Mouse (Mus musculus) frontal cortex, adult 2 months (tissue): Measurements from ENCODE around the gene Zbp1. TPM values are rescaled to one million over a fixed set of nuclear protein-coding genes. Genes with fewer than 3 reads are reported as not detected.
A peak's percentile ranks its signal among the peaks of the same experiment; 100 is the strongest.

Source experiments
- DNase-seq, 2 experiments: peaks; one replicate each; pipeline ENCODE4 v3.0.0; 2022; ENCODE audit warnings: low spot score in 1 of 2; ENCODE audit errors: extremely low spot score in 1 of 2
- polyA plus RNA-seq: library from polyadenylated mRNA; depleted of rRNA; stranded (reverse); fragments of >200 nt; gene quantifications from 2 replicates; pipeline ENCODE4 v1.2.3, GENCODE M21; 2012; rRNA removed

The Zbp1 gene
- 0.40 and 1.1 TPM in 2 replicates for polyA plus RNA-seq

- DNase-seq = no peak
These were observed at the start of gene Zbp1 for GRCm38 (mm10) chr2:173218416-173219141. Gene Zbp1, minus strand, starts transcription at chr2:173218923.

DNA sequence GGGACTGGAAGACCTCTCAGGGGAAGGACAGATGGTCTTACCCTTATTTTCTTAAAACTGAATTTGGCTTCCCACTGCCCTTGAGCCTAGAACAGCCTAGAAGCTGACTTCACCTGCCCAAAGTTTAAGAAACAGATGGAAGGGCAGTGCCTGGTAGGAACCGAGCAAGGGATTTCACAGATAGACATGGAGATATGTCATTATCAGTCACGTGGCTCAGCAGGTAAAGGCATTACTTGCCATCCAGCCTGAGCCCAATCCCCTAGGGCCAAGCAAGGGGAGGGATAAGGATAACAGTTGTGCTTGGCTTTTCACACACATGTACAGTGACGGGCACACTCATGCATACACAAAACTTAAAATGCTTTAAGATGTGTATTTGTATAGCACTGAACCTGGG lies 48.8 kb upstream of the Zbp1 start:
- no peak for DNase-seq

DNA sequence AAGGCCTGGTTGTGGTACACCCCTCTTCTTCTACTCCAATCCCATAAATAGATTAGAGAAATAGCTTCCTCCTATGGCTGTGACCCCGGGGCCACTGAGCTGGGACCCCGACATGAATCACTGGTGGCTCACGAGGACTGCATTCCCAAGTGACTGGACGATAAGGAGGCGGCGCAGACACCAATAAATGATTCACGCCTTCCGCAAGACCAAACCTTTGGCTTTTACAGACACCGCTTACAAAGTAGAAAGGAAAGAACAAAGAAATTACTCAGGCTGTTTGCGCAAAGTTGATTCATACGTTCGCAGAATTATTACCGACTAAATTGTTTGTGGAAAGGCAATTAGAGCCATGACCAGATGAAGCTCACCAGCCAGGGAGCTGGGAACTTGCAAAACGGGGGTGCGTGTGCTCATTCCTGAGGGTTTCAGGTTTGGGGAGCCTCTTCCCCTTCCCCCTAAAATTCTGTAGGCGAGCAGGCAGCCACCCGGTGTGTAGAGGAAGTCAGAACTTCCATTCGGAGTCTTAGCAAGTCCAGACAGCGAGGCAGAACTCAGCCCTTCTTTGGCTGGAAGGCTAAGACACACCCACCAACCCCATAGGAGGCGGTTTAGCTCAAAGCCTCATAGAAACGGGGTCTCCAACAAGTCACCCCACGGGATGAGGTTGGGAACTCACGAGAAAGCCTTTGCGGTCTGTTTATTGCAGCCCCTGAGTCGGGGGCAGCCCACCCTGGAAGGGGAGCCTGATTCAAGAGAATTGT lies 47.8 kb upstream of the Zbp1 start:
- no peak for DNase-seq

DNA sequence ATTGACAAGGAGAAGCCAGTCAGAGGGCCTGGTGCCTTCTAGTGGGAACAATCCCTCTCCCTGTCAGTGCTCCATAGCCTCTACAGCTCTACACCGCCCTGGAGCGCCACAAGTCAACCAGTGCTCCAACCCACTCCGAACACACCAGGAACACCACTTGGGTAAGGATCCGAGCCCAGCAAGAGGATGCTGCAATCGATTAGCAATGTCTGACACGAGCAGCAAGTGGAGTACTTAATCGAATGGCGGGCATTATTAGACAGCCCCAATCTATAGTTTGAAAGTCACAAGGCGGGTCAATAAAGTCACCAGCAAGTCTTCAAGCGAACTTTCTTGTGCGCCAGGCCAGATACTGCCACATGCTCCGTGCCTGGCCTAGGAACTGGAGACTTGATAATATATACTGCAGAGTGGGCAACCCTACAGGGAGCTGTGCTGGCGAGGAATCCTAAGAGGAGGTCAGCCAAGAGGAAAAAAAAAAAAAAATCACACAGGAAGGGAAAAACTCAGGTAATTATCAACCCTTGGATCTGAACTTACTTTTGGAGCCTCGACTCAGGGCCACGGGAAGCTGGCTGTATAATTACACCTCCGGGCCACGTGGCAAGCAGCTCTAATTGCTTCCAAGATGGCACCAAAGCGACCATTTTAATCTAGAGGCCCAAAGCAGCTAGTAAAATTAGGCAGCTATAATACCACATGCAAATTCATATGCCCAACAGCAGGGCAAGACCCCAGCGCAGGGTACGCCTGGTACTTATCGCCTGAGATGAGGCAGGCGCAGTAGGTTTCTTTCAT lies 46.9 kb upstream of the Zbp1 start:
- DNase-seq = no peak

GRCm38 (mm10) chr2:173264467-173265128 lies 45.9 kb upstream of the Zbp1 start:
- peak in 1 of 2 experiments; percentile 36 for DNase-seq

- DNase-seq = no peak
These were observed 45.1 kb upstream of the Zbp1 start for GRCm38 (mm10) chr2:173263636-173264330.

- DNase-seq = no peak
These were observed 42.8 kb upstream of the Zbp1 start for GRCm38 (mm10) chr2:173261497-173261896.

DNA sequence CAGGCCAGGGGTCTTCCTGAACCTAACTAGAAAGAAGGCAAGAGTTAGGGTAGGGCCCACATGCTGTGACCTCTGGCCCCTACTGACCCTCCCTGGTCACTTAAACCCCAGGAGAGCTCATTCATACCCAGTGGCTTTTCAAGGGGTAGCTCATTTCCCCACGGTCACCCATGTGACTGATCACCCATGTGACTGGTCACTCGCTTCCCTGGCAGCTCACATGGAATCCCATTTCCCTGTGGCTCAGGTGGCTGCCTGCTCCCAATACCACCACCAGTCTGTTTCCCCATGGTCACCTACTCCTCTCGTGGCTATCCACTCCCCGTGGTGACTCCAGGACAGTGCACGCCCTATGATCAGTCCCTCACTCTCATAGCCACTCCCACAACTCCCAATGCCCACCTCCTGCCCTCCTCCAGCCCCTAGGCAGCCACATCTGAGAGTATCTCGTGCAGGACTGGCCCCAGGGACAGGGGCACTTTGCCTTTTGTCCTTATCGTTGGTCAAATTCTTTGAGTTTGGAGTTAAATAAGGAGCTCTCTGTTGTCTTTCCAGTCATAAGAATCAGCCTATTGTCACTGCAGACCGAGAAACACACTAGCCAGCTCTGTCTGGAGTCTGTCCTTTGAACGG lies 39.9 kb upstream of the Zbp1 start:
- no peak for DNase-seq

GRCm38 (mm10) chr2:173257610-173258009 lies 38.9 kb upstream of the Zbp1 start:
- DNase-seq = peak; percentile 65 to 83

DNA sequence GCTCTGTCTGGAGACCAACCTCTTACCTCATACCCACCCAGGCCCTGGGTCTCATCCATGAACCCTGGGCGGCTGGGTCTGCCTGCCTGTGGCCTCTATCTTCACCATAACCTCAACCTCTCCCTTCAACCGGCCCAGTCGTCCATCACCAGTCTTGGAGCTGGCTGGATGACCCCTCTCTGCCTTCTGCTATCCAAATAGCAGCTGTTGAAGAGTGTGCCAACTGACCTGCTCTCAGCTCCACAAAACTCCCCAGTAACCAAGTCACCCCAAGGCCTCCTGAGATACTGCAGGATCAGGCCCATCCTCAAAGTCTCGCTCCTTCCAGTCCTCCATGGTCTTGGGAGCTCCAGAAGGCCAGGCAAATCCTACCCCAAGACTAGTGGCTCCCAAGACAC lies 37.8 kb upstream of the Zbp1 start:
- DNase-seq = no peak

DNA sequence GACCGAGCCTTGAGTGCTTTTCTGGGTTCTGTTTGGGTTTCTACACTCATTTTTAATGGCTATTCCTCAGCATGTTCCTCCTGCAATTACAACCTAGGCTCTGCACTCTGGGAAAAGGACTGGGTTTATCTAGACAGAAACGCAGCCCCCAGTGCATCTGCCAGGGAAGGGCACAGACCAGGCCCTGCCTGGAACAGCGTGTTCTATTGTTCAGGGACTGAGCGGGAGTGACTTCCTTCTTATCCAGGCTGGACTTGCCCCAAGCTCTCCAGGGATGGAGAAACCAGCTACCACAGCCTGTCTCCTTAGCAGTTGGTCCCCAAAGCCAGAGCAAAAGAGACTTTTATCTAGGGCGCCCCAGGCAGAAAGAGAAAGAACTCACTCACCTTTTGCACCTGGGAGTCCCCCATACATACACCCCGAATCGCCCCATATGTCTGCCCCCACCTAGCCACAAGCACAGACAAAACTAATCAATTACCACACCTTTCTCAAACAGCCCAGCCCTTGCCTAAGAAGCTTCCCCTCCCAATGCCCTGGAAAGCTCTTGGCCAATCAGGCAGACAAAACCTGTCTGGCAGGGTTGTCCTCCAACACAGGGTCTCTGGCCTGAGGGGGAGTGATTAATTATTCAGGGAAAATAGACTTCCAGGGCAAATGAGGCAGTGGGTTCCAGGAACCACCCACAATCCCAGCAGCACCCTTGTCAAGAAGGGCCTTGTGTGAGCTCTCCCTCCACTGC lies 37.3 kb upstream of the Zbp1 start:
- no peak for DNase-seq

DNA sequence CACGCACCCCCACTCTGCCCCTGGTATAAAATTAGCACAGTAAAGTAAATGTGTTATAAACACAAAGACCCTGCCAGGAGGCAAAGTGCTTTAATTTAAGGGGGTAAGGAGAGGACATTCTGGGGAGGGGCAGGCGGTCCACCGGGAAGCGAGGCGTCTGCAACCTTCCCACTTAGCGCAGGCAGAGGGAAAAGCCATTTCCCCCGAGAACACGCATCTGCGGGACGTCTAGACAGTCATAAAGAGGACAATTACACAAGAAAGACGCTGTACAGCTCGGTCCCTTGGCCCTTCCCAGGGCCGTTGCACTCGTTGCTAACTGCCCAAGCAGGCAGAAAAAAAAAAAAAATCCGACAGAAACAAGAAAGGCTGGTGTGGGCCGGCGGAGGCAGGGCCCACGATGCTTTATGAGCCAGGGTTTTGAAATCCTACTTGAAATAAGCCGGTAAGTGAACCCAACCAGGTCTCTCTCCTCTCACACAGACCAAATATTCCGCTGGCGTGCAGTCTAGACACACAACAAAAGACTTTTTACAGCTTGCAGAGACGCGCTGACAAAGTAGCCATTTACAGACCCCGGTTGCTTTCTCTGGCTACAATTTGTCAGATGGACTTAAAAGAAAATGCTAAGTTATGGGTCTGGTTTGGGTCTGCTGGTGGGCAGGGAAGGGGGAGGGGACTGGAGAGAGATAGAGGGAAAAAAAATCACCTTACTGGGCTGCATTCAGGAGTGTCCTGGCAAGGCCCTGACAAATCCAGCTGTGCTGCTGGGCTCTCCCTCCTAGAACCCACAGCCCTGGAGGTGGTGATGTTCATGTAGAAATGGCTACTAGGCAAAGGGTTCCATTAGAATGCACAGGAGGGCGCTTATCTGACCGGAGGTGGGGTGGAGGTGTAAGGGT lies 35.3 kb upstream of the Zbp1 start:
- no peak for DNase-seq

GRCm38 (mm10) chr2:173251675-173252074 lies 33.0 kb upstream of the Zbp1 start:
- peak; percentile 46 to 78 for DNase-seq

DNA sequence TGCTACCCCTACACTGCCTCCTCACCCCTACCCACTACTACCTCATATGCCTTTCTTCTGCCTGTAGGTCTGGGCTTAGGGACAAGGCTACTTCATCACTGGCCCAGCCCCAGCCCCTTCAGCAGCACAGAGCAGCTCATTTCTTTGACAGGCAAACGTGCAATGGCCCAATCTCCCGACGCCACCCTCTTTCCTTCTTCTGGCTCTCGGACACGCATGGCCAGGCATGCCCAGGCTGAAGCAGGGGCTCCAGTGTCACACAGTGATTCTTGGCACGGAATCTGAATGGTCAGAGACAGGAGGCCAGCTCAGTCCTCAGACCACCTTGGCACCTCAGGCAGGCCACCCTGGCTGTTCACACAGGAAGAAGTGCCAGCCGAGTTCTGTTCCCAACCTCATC lies 32.4 kb upstream of the Zbp1 start:
- no peak for DNase-seq

- DNase-seq = no peak
These were observed 31.7 kb upstream of the Zbp1 start for GRCm38 (mm10) chr2:173250411-173250810.

- peak in 1 of 2 experiments; percentile 61 for DNase-seq
These were observed 31.2 kb upstream of the Zbp1 start for GRCm38 (mm10) chr2:173249965-173250364.

GRCm38 (mm10) chr2:173249386-173249785 lies 30.7 kb upstream of the Zbp1 start:
- DNase-seq = peak in 1 of 2 experiments; percentile 70

DNA sequence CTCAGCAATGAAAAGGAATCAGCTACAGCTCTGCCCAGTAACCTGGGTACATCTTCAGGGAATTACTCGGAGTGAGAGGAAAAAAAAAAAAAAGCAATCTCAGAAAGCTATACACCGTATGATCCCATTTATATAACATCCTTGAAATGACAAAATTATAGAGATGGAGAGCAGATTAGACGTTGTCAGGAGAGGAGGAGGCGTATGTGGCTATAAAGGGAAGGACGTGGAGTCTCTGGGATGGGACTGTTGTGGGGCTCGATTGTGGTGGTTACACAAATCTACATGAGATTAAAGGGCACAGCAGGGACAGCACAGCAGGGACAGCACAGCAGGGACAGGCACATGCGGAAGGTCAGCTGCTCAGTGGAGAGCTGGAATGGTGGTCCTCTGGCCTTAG lies 30.1 kb upstream of the Zbp1 start:
- DNase-seq = no peak
